Mouse (Mus musculus) cortical plate, adult 2 months (tissue): Measurements from ENCODE around the gene Cfap157. TPM values are rescaled to one million over a fixed set of nuclear protein-coding genes. Genes with fewer than 3 reads are reported as not detected.

ENCODE experiments used
- H3K27ac ChIP-seq: fragments of 200-500 bp; 2 replicates; pipeline ENCODE4 v1.5.1; 2012; ENCODE audit warnings: low read length, control low read depth, inconsistent platforms; ENCODE audit not compliant: insufficient read depth
- H3K4me1 ChIP-seq: fragments of 200-500 bp; 2 replicates; pipeline ENCODE4 v1.6.1; 2011; ENCODE audit warnings: low read length; ENCODE audit not compliant: control insufficient read depth, insufficient read depth
- H3K4me3 ChIP-seq: fragments of 200-500 bp; 2 replicates; pipeline ENCODE4 v1.5.1; 2011; ENCODE audit warnings: mild to moderate bottlenecking, low read length, control low read depth; ENCODE audit not compliant: insufficient read depth
- CTCF ChIP-seq: fragments of 200-500 bp; IDR thresholded peaks from 2 replicates; pipeline ENCODE4 v1.5.1; 2011; ENCODE audit warnings: mild to moderate bottlenecking, control low read depth, low read length; ENCODE audit not compliant: insufficient read depth; ENCODE audit errors: extremely low read depth
- POLR2A ChIP-seq: fragments of 200-500 bp; IDR thresholded peaks from 2 replicates; pipeline ENCODE4 v1.6.1; 2011; ENCODE audit warnings: mild to moderate bottlenecking, low read length, control low read depth; ENCODE audit not compliant: insufficient read depth; ENCODE audit errors: extremely low read depth
- polyA plus RNA-seq: library from polyadenylated mRNA; depleted of rRNA; stranded (reverse); fragments of >200 nt; gene quantifications from 2 replicates; pipeline ENCODE4 v1.2.3, GENCODE M21; 2012; rRNA removed

Cfap157 gene
- polyA plus RNA-seq, 1 experiment: 0.35 TPM

DNA sequence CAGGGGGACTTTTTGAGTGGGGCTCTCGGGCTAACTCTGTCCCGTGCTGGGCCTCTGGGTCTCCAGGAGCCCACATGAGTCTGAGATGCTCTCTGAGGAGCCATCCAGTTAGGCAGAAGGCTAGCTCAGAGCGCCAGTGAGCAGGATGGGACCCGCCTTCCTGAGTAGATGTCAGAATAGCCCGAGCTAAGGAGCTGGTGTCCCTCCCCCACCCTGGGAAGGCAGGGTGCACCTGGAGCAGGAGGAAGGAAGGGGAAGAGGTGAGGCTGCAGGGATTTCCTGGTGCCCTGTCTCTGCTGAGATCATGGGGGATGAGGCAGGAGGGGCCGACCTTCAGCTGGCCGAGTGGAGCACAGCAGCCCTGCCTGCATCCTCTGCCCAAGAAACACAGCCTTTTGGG, 55.8 kb downstream of the Cfap157 start:
- no peak for TF ChIP-seq CTCF
- TF ChIP-seq POLR2A: no peak
- Histone ChIP-seq H3K4me1 (no peaks in the 10 kb centered on the region), H3K4me3 (peak overlapping the region; percentile 1; the same call in 1 of the 2 replicates), H3K27ac (no peak overlapping the region)

GRCm38 (mm10) chr2:32727435-32727834, 56.8 kb downstream of the Cfap157 start:
- TF ChIP-seq POLR2A: peak; percentile 59
- no peak for TF ChIP-seq CTCF
- Histone ChIP-seq H3K4me1 (no peaks in the 10 kb centered on the region), H3K4me3 (peak overlapping the region; percentile 1), H3K27ac (no peak overlapping the region)

Other genes starting within 250 kb of the Cfap157 start
- gene Fam102a, start 249.1 kb downstream of the Cfap157 start, polyA plus RNA-seq: 39.2 and 46.7 TPM in 2 replicates
- gene Dpm2, start 213.6 kb downstream of the Cfap157 start, polyA plus RNA-seq: 153 and 155 TPM in 2 replicates
- gene Pip5kl1, start 209.6 kb downstream of the Cfap157 start, polyA plus RNA-seq: 31.3 and 37.6 TPM in 2 replicates
- gene 9430097D07Rik, start 208.7 kb downstream of the Cfap157 start, polyA plus RNA-seq: 1.0 TPM in 2 replicates
- 34.8 and 36.6 TPM in 2 replicates for gene St6galnac4, start 197.3 kb downstream of the Cfap157 start, polyA plus RNA-seq
- gene St6galnac6, start 184.7 kb downstream of the Cfap157 start, polyA plus RNA-seq: 101 and 110 TPM in 2 replicates
- gene Ak1, start 162.7 kb downstream of the Cfap157 start, polyA plus RNA-seq: 118 and 127 TPM in 2 replicates
- gene Eng, start 137.8 kb downstream of the Cfap157 start, polyA plus RNA-seq: 35.1 and 39.0 TPM in 2 replicates
- gene Fpgs, start 80.3 kb downstream of the Cfap157 start, polyA plus RNA-seq: 16.4 and 17.7 TPM in 2 replicates
- 260 and 329 TPM in 2 replicates for gene Cdk9, start 71.4 kb downstream of the Cfap157 start, polyA plus RNA-seq
- gene Sh2d3c, start 63.4 kb downstream of the Cfap157 start, polyA plus RNA-seq: 29.7 and 31.5 TPM in 2 replicates
- gene 6330409D20Rik, start 43.4 kb downstream of the Cfap157 start, polyA plus RNA-seq: 3.5 and 4.2 TPM in 2 replicates
- gene Tor2a, start 27.2 kb downstream of the Cfap157 start, polyA plus RNA-seq: 54.9 and 58.9 TPM in 2 replicates
- 1.8 and 2.2 TPM in 2 replicates for gene Ttc16, start 8.8 kb downstream of the Cfap157 start, polyA plus RNA-seq
- gene Ptrh1, start 8.6 kb downstream of the Cfap157 start, polyA plus RNA-seq: 5.4 and 6.6 TPM in 2 replicates
- gene Stxbp1, start 62.8 kb upstream of the Cfap157 start, polyA plus RNA-seq: 709 and 713 TPM in 2 replicates
- 27.1 and 29.0 TPM in 2 replicates for gene Fam129b, start 91.7 kb upstream of the Cfap157 start, polyA plus RNA-seq
- gene Rpl12, start 177.1 kb upstream of the Cfap157 start, polyA plus RNA-seq: 484 and 506 TPM in 2 replicates
- gene Lrsam1, start 177.2 kb upstream of the Cfap157 start, polyA plus RNA-seq: 25.6 and 25.9 TPM in 2 replicates
- gene Slc2a8, start 197.7 kb upstream of the Cfap157 start, polyA plus RNA-seq: 47.5 TPM in 2 replicates